Mouse (Mus musculus) liver, embryonic 14.5 days (tissue): ENCODE results near the gene Zfp605.

Source experiments
- CTCF ChIP-seq: IDR thresholded peaks from 2 replicates; pipeline ENCODE4 v1.5.1; 2016; ENCODE audit warnings: antibody characterized with exemption, low read depth, control low read depth
- EP300 ChIP-seq: IDR thresholded peaks from 2 replicates; pipeline ENCODE4 v1.6.1; 2016; ENCODE audit warnings: antibody characterized with exemption, low read depth

GRCm38 (mm10) chr5:110094030-110094846 lies 15.7 kb upstream of the Zfp605 start, which contains the start of gene Gm35315:
- TF ChIP-seq CTCF (no peak), EP300 (no peak)
